Mouse (Mus musculus) urinary bladder, postnatal 4 days (tissue): ENCODE measurements around the gene Cd36.

Experiments
- DNase-seq, 2 experiments: peaks; one replicate each; pipeline ENCODE4 v3.0.0; 2021 to 2022; ENCODE audit warnings: low spot score in 2 of 2

Gene Cd36

GRCm38 (mm10) chr5:17858399-17858798 lies 30.2 kb downstream of the Cd36 start:
- DNase-seq = no peak

GRCm38 (mm10) chr5:17857871-17858270 lies 30.7 kb downstream of the Cd36 start:
- no peak for DNase-seq

- DNase-seq = no peak
Measured at GRCm38 (mm10) chr5:17857262-17857661, 31.3 kb downstream of the Cd36 start.

- no peak for DNase-seq
Measured at GRCm38 (mm10) chr5:17854127-17854923, 34.3 kb downstream of the Cd36 start.

- no peak for DNase-seq
Measured at GRCm38 (mm10) chr5:17850582-17850981, 38.0 kb downstream of the Cd36 start.

- no peak for DNase-seq
Measured at GRCm38 (mm10) chr5:17849582-17849981, 39.0 kb downstream of the Cd36 start.

GRCm38 (mm10) chr5:17848733-17849132 lies 39.9 kb downstream of the Cd36 start:
- DNase-seq = no peak

GRCm38 (mm10) chr5:17848267-17848666 lies 40.3 kb downstream of the Cd36 start:
- DNase-seq = no peak

- DNase-seq = no peak
Measured at GRCm38 (mm10) chr5:17843921-17844320, 44.7 kb downstream of the Cd36 start.

- no peak for DNase-seq
Measured at GRCm38 (mm10) chr5:17843316-17843715, 45.3 kb downstream of the Cd36 start.

GRCm38 (mm10) chr5:17842111-17842729 lies 46.4 kb downstream of the Cd36 start:
- no peak for DNase-seq

GRCm38 (mm10) chr5:17839549-17839948 lies 49.1 kb downstream of the Cd36 start:
- DNase-seq = no peak

GRCm38 (mm10) chr5:17836408-17836807 lies 52.2 kb downstream of the Cd36 start:
- DNase-seq = no peak

- DNase-seq = no peak
Measured at GRCm38 (mm10) chr5:17835302-17836097, 53.1 kb downstream of the Cd36 start.

- DNase-seq = no peak
Measured at GRCm38 (mm10) chr5:17833797-17834196, 54.8 kb downstream of the Cd36 start.

- no peak for DNase-seq
Measured at GRCm38 (mm10) chr5:17830536-17830935, 58.1 kb downstream of the Cd36 start.

GRCm38 (mm10) chr5:17828713-17829544 lies 59.7 kb downstream of the Cd36 start:
- DNase-seq = no peak

- DNase-seq = no peak
Measured at GRCm38 (mm10) chr5:17821395-17821794, 67.2 kb downstream of the Cd36 start.

GRCm38 (mm10) chr5:17820239-17820999 lies 68.2 kb downstream of the Cd36 start:
- DNase-seq = no peak

GRCm38 (mm10) chr5:17816170-17816569 lies 72.4 kb downstream of the Cd36 start:
- DNase-seq = no peak

GRCm38 (mm10) chr5:17810336-17810735 lies 78.3 kb downstream of the Cd36 start:
- no peak for DNase-seq
